Mouse (Mus musculus): ENCODE measurements around the gene Pex11b.
"Not testable (repeated sequence)": the region's sequence is repeated elsewhere in the genome, so short reads cannot be mapped to it uniquely, and the experiment has no call there.

The Pex11b gene

GRCm38 (mm10) chr3:96623201-96623600, 12.0 kb upstream of the Pex11b start:
- DNase-seq (ENCODE audit: low spot score): no peak

DNA sequence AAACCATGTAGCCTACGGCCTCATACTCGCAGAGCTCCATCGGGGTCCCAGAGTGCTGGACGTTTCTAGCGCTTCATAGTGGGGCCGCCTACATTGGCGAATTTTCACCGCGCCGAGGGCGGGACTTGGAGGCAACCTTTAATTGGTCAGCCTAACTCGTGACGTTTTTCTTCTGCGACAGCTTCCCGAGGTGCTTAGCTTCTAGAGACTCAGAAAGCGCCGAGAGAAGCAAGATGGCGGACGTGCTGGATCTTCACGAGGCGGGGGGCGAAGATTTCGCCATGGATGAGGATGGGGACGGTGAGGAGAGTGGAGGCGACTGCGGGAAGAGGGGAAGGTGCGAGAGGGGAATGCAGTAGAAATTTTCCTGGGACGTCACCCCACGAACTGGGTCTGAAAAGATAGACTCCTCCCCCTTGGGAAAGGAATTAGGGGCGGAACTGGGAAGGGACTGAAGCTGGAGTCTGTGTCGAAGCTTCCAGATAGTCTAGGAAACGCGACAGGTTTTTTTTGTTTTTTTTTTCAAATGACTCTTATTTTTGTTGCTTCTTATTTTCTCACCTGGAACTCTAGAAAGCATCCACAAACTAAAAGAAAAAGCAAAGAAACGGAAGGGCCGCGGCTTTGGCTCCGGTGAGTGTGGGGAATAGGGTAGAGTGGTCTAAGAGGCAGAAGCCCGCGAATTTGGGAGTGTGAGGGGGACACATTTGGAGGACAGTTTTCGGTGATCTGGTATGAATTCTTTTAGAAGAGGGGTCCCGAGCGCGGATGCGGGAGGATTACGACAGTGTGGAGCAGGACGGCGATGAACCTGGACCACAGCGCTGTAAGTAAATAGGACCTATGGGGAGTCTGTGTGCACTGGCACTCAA, 5.2 kb upstream of the Pex11b start, which contains the start of gene Rbm8a:
Gene Rbm8a, plus strand, starts transcription at position 205 of the 872 bp plus-strand sequence.
- DNase-seq (ENCODE audit: low spot score): peak; percentile 90

GRCm38 (mm10) chr3:96632058-96632457, 3.1 kb upstream of the Pex11b start:
- no peak for DNase-seq (ENCODE audit: low spot score)

- DNase-seq (ENCODE audit: low spot score): no peak
Observed at GRCm38 (mm10) chr3:96634015-96634414, 1.2 kb upstream of the Pex11b start.

DNA sequence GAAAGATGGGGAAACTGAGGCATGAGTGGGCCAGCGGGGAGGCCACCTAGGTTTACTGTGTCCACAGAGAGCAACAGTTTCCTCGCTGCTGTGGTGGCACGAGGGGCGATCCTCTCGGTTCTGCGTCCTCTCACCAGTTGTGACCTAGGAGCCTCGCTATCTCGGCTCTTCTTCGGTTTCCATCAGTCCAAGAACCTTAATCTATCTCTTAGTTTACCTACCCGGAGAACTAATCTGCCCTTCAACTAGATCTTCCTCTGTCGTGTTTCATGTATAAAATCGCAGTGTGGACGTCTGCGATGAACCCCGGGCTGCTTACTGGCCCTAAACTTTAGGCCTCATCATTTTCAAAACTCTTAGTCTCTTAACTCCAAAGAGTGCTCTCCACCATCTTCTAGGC, 730 bp downstream of the Pex11b start:
- DNase-seq (ENCODE audit: low spot score): no peak

- DNase-seq (ENCODE audit: low spot score): no peak
Observed at GRCm38 (mm10) chr3:96636448-96636847, 1.3 kb downstream of the Pex11b start.

GRCm38 (mm10) chr3:96639219-96639618, 4.0 kb downstream of the Pex11b start:
- no peak for DNase-seq (ENCODE audit: low spot score)

GRCm38 (mm10) chr3:96645018-96645649, 10.0 kb downstream of the Pex11b start, which contains the start of gene Itga10:
Gene Itga10 (plus strand): TSS chr3:96645584.
- DNase-seq (ENCODE audit: low spot score): no peak

DNA sequence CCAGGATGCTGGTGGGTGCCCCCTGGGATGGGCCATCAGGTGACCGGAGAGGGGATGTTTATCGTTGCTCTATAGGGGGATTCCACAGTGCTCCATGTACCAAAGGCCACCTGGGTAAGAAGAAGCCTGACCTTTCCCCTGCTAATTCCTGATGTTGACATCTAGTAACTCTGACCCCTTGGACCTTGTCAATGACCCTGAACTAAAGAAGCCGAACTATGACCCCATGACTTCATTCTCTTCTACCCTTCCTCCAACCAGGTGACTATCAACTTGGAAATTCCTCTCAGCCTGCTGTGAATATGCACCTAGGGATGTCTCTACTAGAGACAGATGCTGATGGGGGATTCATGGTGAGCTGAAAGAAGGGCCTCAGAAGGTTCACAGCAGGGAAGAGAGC, 12.2 kb downstream of the Pex11b start:
- DNase-seq (ENCODE audit: low spot score): no peak

DNA sequence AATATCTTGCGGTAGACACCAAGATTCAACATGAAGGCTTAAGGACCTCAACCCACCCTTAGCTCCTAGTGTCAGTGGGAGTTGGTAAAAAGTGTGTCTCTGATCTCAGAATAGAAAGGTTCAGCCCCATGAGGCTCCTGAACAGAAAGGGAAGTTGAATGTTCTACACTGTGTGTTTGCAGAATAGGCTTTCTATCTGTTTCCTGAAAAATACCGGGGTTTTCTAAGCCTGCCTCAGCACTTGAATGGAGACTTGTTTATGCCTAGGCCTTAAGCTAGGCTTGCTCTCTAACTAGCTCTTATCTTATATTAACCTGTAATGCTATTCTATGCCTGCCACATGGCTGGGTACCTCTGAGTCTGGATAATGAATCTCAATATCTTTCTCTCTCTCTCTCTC, 25.7 kb downstream of the Pex11b start:
- no peak for DNase-seq (ENCODE audit: low spot score)

GRCm38 (mm10) chr3:96662731-96663316, 27.6 kb downstream of the Pex11b start:
- no peak for DNase-seq (ENCODE audit: low spot score)

- peak; percentile 74 for DNase-seq (ENCODE audit: low spot score)
Observed at GRCm38 (mm10) chr3:96663432-96664239, 28.5 kb downstream of the Pex11b start.

DNA sequence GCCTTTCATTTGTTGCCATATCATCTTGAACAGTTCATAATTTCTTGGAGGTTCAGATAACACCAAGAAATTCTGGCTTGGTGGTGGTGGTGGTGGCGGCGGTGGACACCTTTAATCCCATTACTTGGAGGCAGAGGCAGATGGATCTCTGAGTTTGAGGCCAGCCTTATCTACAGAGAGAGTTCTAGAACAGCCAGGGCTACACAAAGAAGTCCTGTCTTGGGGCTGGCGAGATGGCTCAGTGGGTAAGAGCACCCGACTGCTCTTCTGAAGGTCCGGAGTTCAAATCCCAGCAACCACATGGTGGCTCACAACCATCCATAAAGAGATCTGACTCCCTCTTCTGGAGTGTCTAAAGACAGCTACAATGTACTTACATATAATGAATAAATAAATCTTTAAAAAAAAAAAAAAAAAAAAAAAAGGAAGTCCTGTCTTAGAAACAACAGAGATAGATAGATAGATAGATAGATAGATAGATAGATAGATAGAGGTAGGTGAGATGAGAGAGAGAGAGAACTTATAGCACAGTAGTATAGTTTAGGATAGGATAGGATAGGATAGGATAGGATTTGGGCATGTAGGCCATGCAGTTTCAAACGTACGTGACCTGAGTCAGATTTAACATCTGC, 30.7 kb downstream of the Pex11b start:
- DNase-seq (ENCODE audit: low spot score): not testable (repeated sequence)

DNA sequence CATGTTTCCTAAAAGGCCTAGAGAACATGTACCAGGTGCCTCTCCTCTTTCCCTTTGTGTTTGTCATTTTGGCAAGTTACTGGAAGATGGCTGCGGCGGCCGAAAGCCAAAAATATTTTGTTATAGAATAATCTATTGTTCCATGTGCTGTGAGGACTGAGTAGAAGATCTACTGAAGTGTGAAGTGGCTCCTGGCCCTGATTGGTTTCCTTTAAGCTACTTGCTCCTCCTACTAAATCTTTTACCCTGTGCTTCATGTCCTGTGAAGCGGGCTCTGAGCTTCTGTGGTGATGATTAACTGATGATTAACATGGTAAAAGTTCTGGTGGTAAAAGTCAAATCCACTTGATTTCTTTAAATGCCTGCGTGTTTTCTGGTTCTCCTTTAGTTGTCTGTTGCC, 31.7 kb downstream of the Pex11b start:
- no peak for DNase-seq (ENCODE audit: low spot score)

DNA sequence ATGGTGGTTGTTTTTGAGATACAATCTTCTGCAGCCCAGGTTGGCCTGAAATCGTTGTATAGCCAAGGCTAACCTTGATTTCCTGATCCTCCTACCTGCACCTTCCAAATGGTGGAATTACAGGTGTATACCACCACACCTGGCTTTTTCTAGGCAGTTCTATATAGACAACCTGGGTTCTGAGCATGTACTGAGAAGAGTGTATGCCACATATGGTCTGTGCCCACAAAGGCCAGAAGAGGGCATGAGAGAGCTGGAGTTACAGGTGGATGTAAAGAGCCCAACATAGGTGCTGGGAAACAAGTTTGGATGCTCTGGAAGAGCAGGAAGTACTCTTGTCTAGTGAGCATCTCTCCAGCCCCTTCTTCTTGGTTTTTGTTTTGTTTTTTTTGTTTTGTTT, 32.1 kb downstream of the Pex11b start:
- no peak for DNase-seq (ENCODE audit: low spot score)

DNA sequence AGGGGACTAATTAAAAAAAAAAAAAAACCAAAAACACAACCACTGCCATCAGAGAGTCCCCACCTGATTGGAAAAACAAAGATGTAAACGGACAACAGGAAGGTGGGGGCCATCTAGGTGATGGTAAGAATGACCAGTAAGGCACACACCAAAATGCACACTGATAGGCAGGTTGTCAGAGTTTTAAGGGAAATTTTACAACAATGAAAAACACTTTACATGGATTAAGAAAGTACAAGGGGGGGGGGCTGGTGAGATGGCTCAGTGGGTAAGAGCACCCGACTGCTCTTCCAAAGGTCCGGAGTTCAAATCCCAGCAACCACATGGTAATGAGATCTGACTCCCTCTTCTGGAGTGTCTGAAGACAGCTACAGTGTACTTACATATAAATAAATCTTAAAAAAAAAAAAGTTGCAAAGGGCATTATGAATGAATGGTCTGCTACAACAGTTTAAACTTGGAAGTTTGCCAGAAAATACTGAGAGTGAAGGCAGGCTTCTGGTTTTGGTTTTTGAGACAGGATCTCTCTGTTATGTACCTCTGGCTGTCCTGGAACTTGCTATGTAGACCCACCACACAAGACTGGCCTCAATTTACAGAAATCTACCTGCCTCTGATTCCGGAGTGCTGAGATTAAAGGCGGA, 33.4 kb downstream of the Pex11b start:
- DNase-seq (ENCODE audit: low spot score): no peak

- peak; percentile 39 for DNase-seq (ENCODE audit: low spot score)
Observed at GRCm38 (mm10) chr3:96669727-96670468, 34.7 kb downstream of the Pex11b start, which contains the start of gene Ankrd35. Gene Ankrd35 (plus strand): TSS chr3:96670131.

GRCm38 (mm10) chr3:96671519-96671918, 36.3 kb downstream of the Pex11b start:
- no peak for DNase-seq (ENCODE audit: low spot score)

DNA sequence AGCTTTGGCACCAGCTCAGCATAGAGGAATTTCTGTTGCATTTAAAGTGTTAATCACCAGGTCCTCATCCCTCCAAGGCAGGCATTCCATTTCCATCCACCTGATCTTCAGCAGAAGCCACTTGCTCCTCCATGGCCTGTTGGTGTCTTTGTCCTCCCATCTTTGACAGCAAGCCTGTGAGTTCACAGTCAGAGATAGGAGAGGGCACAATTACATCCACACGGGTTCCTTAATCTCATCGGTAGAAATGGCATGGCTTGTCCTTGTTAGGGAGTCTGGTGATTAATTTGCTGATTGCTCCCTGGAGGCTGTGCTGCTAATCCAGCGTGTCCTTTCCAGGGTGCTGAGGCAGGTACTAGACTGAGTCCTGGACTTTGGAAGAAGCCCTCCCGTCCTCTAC, 38.3 kb downstream of the Pex11b start:
- DNase-seq (ENCODE audit: low spot score): no peak

DNA sequence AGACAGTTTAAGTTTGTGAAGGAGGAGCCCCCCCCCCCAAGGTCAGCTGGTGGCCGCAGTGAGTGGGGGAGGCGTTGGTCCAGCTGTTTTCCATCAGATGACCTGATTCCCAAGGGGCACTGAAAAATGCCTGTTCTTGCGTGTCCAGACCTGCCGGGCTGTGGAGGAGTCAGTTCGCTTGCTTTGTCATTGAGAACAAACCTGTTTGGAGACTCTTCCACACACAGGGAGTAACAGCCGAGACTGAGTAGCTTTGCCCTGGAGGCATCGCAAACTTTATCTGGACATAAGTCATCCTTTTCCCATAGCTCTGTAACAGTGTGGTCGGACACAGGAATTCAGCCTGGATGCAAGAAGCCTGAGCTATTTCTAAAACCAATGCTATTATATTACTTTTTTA, 39.3 kb downstream of the Pex11b start:
- DNase-seq (ENCODE audit: low spot score): no peak
